Mouse (Mus musculus) hindbrain, embryonic 11.5 days (tissue): ENCODE data around the gene Trpc4ap. TPM values are rescaled to one million over a fixed set of nuclear protein-coding genes. Genes with fewer than 3 reads are reported as not detected.

Source experiments
- ATAC-seq: fragments of 200-750 bp; cut with Nextera tagmentation; 2 replicates; pipeline ENCODE4 v1.8.0; 2017; ENCODE audit warnings: mild to moderate bottlenecking, moderate TSS enrichment, moderate library complexity; ENCODE audit not compliant: low FRiP score
- DNase-seq: peaks from one replicate; pipeline ENCODE4 v3.0.0-alpha.2; 2015; ENCODE audit warnings: low spot score
- H3K27ac ChIP-seq: fragments of 300-500 bp; sonication (generic); 2 replicates; pipeline ENCODE4 v1.5.1; 2014; ENCODE audit warnings: mild to moderate bottlenecking, low read depth, low read length
- H3K27me3 ChIP-seq: fragments of 300-500 bp; sonication (generic); 2 replicates; pipeline ENCODE4 v1.6.1; 2014; ENCODE audit warnings: mild to moderate bottlenecking, low read length, moderate library complexity, mixed read lengths; ENCODE audit not compliant: control insufficient read depth, insufficient read depth
- H3K36me3 ChIP-seq: fragments of 300-500 bp; sonication (generic); 2 replicates; pipeline ENCODE4 v1.6.1; 2014; ENCODE audit warnings: mild to moderate bottlenecking, low read length, moderate library complexity, mixed read lengths; ENCODE audit not compliant: control insufficient read depth, insufficient read depth
- H3K4me1 ChIP-seq: fragments of 300-500 bp; sonication (generic); replicated peaks from 2 replicates; pipeline ENCODE4 v1.6.1; 2014; ENCODE audit warnings: low read length, mixed read lengths; ENCODE audit not compliant: control insufficient read depth, insufficient read depth
- H3K4me2 ChIP-seq: fragments of 300-500 bp; sonication (generic); replicated peaks from 2 replicates; pipeline ENCODE4 v1.6.1; 2014; ENCODE audit warnings: mild to moderate bottlenecking, low read depth, low read length
- H3K4me3 ChIP-seq: fragments of 300-500 bp; sonication (generic); 2 replicates; pipeline ENCODE4 v1.5.1; 2014; ENCODE audit warnings: low read depth, low read length
- H3K9ac ChIP-seq: fragments of 300-500 bp; sonication (generic); 2 replicates; pipeline ENCODE4 v1.6.1; 2014; ENCODE audit warnings: low read depth, low read length
- H3K9me3 ChIP-seq: fragments of 300-500 bp; sonication (generic); 2 replicates; pipeline ENCODE4 v1.6.1; 2016; ENCODE audit warnings: low read length; ENCODE audit not compliant: control insufficient read depth
- WGBS: fragments of 180-500 bp; shearing (Covaris S2); extraction: QIAGEN DNeasy Blood & Tissue Kit; methylation state at CpG from one replicate; pipeline ENCODE4 v1.1.7; 2014; 5-methylcytosine and 5-hydroxymethylcytosine counted together
- polyA plus RNA-seq: library from polyadenylated mRNA; unstranded; fragments of >200 nt; fragmentation: Nextera tagmentation; extraction: Ambion mirVana; gene quantifications from 2 replicates; pipeline ENCODE4 v1.2.1, GENCODE M21; 2014

The Trpc4ap gene
- polyA plus RNA-seq, 1 experiment from 2014 or later = 154 TPM

DNA sequence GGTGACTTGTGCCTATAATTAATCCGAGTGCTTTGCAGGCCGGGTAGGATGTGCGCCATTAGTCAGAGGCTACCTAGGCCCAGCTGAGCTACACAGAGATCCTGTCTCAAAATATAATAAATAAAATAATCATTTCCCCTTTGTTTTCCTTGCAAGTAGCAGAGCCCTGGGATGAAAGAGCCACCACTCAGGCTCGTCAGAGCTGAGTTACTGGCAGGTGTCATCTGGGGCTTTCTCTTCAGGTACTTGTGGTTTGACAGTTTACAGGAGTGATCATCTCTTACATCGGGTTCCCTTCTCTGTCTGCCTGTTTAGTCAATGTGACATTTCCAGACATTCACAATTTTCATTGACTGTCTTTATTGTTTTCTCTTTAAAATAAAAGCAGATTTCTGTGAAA, 5.6 kb downstream of the Trpc4ap start:
- Histone ChIP-seq H3K36me3 (no peaks in the 10 kb centered on the region), H3K27me3 (no peaks in the 10 kb centered on the region), H3K9me3 (no peaks in the 10 kb centered on the region), H3K4me2 (no peak overlapping the region), H3K27ac (no peak overlapping the region), H3K4me3 (no peak overlapping the region), H3K9ac (no peak overlapping the region), H3K4me1 (no peaks in the 10 kb centered on the region)
- ATAC-seq (no peak), DNase-seq (no peak)
- 89% methylated on average over 5 of the region's 5 CpGs for WGBS

DNA sequence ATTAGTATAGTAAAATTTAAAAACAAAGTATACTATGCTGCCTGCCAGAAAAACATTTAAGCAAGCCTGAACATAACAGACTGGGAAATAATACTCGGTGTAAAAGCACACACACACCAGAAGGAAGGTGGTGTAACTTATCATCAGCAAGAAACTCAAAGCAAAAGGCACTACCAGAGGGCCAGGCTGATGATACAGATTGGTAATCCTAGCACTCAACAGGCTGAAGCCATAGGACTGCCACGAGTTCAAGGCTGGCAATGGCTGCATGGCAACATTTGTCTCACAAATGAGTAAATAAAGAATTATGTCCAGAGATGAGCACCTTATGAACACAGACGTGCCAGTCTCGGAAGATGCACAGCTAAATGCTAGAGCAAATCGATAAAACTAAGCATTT, 8.4 kb downstream of the Trpc4ap start:
- ATAC-seq = no peak
- Histone ChIP-seq H3K4me1 (no peaks in the 10 kb centered on the region), H3K4me3 (no peak overlapping the region), H3K36me3 (no peaks in the 10 kb centered on the region), H3K9ac (no peak overlapping the region), H3K4me2 (no peak overlapping the region), H3K27ac (no peak overlapping the region), H3K27me3 (no peaks in the 10 kb centered on the region), H3K9me3 (no peaks in the 10 kb centered on the region)
- WGBS = 92% methylated on average over 5 of the region's 5 CpGs
- DNase-seq = no peak

DNA sequence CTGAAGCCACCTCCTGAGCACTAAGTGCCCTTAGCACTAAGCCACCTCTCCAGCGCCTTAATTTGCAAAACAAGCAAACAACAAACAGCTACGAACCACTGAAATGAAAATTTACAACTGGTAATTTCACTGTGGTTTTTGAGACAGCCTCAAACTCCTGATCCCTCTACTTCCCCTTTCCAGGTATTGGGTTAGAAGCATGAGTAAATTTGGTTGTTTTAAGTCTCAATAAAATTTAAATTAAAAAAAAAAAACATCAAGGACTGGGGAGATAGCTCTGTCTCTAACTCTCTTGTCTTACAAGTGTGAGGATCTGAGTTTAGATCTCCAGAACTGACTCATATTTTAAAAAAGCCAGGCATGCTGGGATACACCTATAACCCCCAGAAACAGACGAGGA, 9.0 kb downstream of the Trpc4ap start:
- H3K27me3 ChIP-seq = no peaks in the 10 kb centered on the region
- DNase-seq = no peak
- H3K4me1 ChIP-seq = no peaks in the 10 kb centered on the region
- no peaks in the 10 kb centered on the region for H3K36me3 ChIP-seq
- H3K27ac ChIP-seq = no peak overlapping the region
- no peak overlapping the region for H3K4me3 ChIP-seq
- no peak for ATAC-seq
- H3K4me2 ChIP-seq = no peak overlapping the region
- no peak overlapping the region for H3K9ac ChIP-seq
- WGBS = 73% methylated on average over 3 of the region's 3 CpGs
- H3K9me3 ChIP-seq = no peaks in the 10 kb centered on the region

DNA sequence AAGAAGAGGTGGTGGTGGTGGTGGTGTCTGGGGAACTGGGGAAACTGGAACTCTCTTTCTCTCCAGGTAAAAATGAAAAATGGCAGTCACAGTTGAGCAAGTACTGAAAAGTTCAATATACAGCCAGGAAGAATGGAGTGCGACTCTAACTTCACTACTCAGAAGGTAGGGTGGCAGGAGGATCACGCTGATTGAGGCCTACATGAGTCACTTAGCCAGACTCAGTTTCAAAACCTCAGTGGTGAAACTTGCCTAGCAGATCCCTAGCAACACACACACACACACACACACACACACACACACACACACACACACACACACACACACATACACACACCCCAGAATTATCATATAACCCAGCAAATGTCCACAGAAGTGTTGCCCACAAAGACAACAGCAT, 10.3 kb downstream of the Trpc4ap start:
- no peak overlapping the region for H3K27ac ChIP-seq
- DNase-seq (no peak), ATAC-seq (no peak)
- no peaks in the 10 kb centered on the region for H3K9me3 ChIP-seq
- WGBS = 87% methylated on average over 2 of the region's 2 CpGs
- no peak overlapping the region for H3K4me2 ChIP-seq
- H3K9ac ChIP-seq = no peak overlapping the region
- no peak overlapping the region for H3K4me3 ChIP-seq
- H3K4me1 ChIP-seq = no peaks in the 10 kb centered on the region
- no peaks in the 10 kb centered on the region for H3K36me3 ChIP-seq
- no peaks in the 10 kb centered on the region for H3K27me3 ChIP-seq

DNA sequence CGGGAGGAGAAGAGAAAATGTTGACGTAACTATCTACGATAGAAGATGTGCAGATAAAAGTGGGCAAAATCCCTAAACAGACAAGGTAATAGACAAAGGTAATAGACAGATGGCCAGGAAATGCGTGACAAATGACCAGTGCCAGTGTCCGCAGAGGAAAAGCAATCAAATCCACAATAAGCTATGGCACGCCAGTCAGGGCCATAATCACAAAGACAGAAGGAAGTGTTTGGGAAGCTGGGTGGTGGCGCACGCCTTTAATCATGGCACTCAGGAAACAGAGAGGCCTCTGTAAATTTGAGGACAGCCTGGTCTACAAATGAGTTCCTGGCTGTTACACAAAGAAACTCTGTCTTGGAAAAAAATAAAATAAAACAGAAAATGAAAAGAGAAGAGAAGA, 11.0 kb downstream of the Trpc4ap start:
- no peak for ATAC-seq

DNA sequence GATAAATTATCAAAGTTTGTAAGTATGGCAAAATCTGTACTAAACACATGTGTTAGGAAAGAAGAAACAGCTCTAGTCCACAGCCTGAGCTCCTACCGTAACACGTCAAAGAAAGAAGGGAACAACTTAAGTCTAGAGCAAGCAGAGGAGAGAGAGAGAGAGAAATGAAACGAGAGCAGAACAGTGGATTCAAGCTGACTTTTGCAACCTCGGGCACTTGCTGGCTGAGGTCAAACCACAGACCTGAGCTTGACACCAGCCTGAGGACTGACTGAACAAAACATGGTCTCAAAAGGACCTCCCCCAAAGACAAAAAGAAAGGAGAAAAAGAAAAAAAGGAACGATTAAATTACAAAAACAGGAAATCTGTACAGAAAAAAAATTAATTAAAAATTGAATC, 11.6 kb downstream of the Trpc4ap start:
- Histone ChIP-seq H3K4me3 (no peak overlapping the region), H3K4me1 (no peaks in the 10 kb centered on the region), H3K9ac (no peak overlapping the region), H3K9me3 (no peaks in the 10 kb centered on the region), H3K27me3 (no peaks in the 10 kb centered on the region), H3K4me2 (no peak overlapping the region), H3K27ac (no peak overlapping the region), H3K36me3 (no peaks in the 10 kb centered on the region)
- ATAC-seq (no peak), DNase-seq (no peak)
- WGBS = 74% methylated on average over 5 of the region's 5 CpGs

More for the DNA sequence above, 11.0 kb downstream of the Trpc4ap start:
- Histone ChIP-seq H3K4me1 (no peaks in the 10 kb centered on the region), H3K27ac (no peak overlapping the region), H3K9ac (no peak overlapping the region), H3K4me2 (no peak overlapping the region), H3K36me3 (no peaks in the 10 kb centered on the region), H3K4me3 (no peak overlapping the region), H3K9me3 (no peaks in the 10 kb centered on the region), H3K27me3 (no peaks in the 10 kb centered on the region)
- no peak for DNase-seq
- WGBS = 83% methylated on average over 8 of the region's 8 CpGs

DNA sequence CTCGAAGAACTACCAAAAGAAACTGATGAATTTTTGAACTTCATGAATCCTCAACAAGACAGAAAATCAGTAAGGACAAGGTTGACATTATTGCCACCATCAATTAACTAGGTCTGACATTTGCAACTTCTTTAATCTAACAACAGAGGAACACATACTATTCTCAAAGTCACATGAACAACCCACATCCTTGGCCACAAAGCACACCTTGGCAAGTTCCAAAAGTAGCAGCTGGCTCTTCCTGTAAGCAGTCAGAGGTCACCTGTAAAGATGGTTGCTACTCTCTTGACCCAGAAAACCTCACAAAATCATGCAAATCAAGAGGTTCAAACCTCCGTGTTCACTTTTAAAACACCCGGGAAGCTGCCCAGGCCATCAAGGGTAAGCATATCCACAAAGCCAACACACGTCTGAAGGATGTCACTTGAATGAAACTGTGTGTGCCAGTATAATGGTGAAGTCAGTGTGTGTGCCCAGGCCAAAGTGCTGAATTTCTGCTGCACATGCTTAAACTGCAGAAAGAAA, 12.5 kb downstream of the Trpc4ap start:
- no peaks in the 10 kb centered on the region for H3K4me1 ChIP-seq
- no peak overlapping the region for H3K9ac ChIP-seq
- ATAC-seq (no peak), DNase-seq (no peak)
- WGBS = 89% methylated on average over 4 of the region's 4 CpGs
- H3K27me3 ChIP-seq = no peaks in the 10 kb centered on the region
- no peaks in the 10 kb centered on the region for H3K36me3 ChIP-seq
- no peak overlapping the region for H3K4me3 ChIP-seq
- H3K27ac ChIP-seq = no peak overlapping the region
- no peaks in the 10 kb centered on the region for H3K9me3 ChIP-seq
- H3K4me2 ChIP-seq = no peak overlapping the region

DNA sequence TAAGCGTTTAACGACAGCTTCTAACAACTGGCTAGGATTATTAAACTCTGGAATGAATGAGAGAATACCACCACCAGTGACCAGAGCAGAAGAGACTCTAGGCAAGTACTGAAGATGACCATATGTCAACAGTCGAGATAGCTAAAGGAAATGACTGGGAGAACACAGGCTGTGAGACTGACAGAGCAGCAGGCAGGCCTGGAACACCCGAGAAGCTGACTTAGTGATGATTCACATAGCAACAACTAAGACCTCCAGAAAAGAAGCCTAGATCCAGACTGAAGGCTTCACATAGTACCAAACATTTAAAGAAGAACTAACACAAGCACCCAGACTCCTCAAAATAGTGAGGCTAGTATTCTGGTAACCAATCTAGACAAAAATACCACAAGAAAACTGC, 17.1 kb downstream of the Trpc4ap start:
- ATAC-seq (no peak), DNase-seq (no peak)
- H3K9me3 ChIP-seq = no peaks in the 10 kb centered on the region
- H3K36me3 ChIP-seq = no peaks in the 10 kb centered on the region
- no peaks in the 10 kb centered on the region for H3K4me1 ChIP-seq
- no peak overlapping the region for H3K4me3 ChIP-seq
- H3K9ac ChIP-seq = no peak overlapping the region
- no peak overlapping the region for H3K27ac ChIP-seq
- WGBS = 72% methylated on average over 4 of the region's 4 CpGs
- H3K4me2 ChIP-seq = no peak overlapping the region
- H3K27me3 ChIP-seq = no peaks in the 10 kb centered on the region

DNA sequence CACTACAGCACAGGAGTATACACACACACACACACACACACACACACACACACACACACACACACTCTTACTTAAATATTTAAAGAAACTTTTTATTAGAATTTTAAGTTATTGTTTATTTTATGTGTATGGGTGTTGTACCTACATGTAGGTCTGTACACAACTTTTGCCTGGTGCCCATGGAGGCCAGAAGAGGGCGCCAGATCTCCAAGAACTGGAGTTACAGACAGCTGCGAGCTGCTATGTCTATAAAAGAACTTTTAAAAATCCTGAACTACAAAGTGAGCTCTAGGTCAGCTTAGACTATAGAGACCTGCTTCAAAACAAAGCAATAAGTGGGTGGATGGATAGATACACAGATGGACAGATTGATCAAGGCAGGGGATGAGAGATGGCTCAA, 18.6 kb downstream of the Trpc4ap start:
- peak; percentile 68 for DNase-seq
- ATAC-seq = no peak
- Histone ChIP-seq H3K36me3 (no peaks in the 10 kb centered on the region), H3K9me3 (no peaks in the 10 kb centered on the region), H3K4me1 (no peaks in the 10 kb centered on the region), H3K9ac (no peak overlapping the region), H3K27me3 (no peaks in the 10 kb centered on the region), H3K4me2 (no peak overlapping the region), H3K27ac (no peak overlapping the region), H3K4me3 (no peak overlapping the region)
- 31% methylated on average over 2 of the region's 2 CpGs for WGBS
